Mouse (Mus musculus): ENCODE results near the gene Sgms2. TPM values are rescaled to one million over a fixed set of nuclear protein-coding genes. Genes with fewer than 3 reads are reported as not detected.
A peak's percentile ranks its signal among the peaks of the same experiment; 100 is the strongest.

Sgms2 gene
- total RNA-seq (2021) = 1 to 10 TPM; 6.3 to 9.2 TPM
- 0.54 and 0.93 TPM in 2 replicates for polyA plus RNA-seq (2012; rRNA removed)
- long read RNA-seq, partial matches to known transcripts = 0 of 3 reads
- long read RNA-seq, other reads (novel, unspliced or antisense) = 3 of 3 reads

GRCm38 (mm10) chr3:131491361-131491925 is at the start of gene Sgms2:
Sgms2 (minus strand) TSS chr3:131491411.
- DNase-seq = no peak

- no peak for DNase-seq
Measured at GRCm38 (mm10) chr3:131525229-131525628, 34.0 kb upstream of the Sgms2 start.

- peak; percentile 32 for DNase-seq
Measured at GRCm38 (mm10) chr3:131524779-131525178, 33.6 kb upstream of the Sgms2 start.

- no peak for DNase-seq
Measured at GRCm38 (mm10) chr3:131524210-131524609, 33.0 kb upstream of the Sgms2 start.

GRCm38 (mm10) chr3:131523749-131524148 is 32.5 kb upstream of the Sgms2 start:
- no peak for DNase-seq

GRCm38 (mm10) chr3:131522243-131522642 is 31.0 kb upstream of the Sgms2 start:
- peak; percentile 9 for DNase-seq

GRCm38 (mm10) chr3:131521206-131521605 is 30.0 kb upstream of the Sgms2 start:
- DNase-seq = peak; percentile 6

- DNase-seq = no peak
Measured at GRCm38 (mm10) chr3:131517756-131518155, 26.5 kb upstream of the Sgms2 start.

- no peak for DNase-seq
Measured at GRCm38 (mm10) chr3:131516332-131516999, 25.3 kb upstream of the Sgms2 start.

- peak; percentile 44 for DNase-seq
Measured at GRCm38 (mm10) chr3:131511616-131512015, 20.4 kb upstream of the Sgms2 start.

GRCm38 (mm10) chr3:131508024-131508423 is 16.8 kb upstream of the Sgms2 start:
- no peak for DNase-seq

- no peak for DNase-seq
Measured at GRCm38 (mm10) chr3:131504595-131505223, 13.5 kb upstream of the Sgms2 start.

- DNase-seq = no peak
Measured at GRCm38 (mm10) chr3:131501677-131502370, 10.6 kb upstream of the Sgms2 start.

- DNase-seq = no peak
Measured at GRCm38 (mm10) chr3:131499651-131500050, 8.4 kb upstream of the Sgms2 start.

GRCm38 (mm10) chr3:131496506-131497122 is 5.4 kb upstream of the Sgms2 start:
- no peak for DNase-seq

- DNase-seq = no peak
Measured at GRCm38 (mm10) chr3:131495076-131495475, 3.9 kb upstream of the Sgms2 start.

- no peak for DNase-seq
Measured at GRCm38 (mm10) chr3:131493194-131493593, 2.0 kb upstream of the Sgms2 start.

- DNase-seq = no peak
Measured at GRCm38 (mm10) chr3:131491980-131492379, 769 bp upstream of the Sgms2 start.

- DNase-seq = peak; percentile 92
Measured at GRCm38 (mm10) chr3:131490143-131490908, 885 bp downstream of the Sgms2 start.

GRCm38 (mm10) chr3:131489657-131490142 is 1.5 kb downstream of the Sgms2 start:
- DNase-seq = peak; percentile 84

GRCm38 (mm10) chr3:131488969-131489368 is 2.2 kb downstream of the Sgms2 start:
- DNase-seq = no peak
